Comparison of ENCODE assay signal across 8 mouse cellular contexts in genomic region chr12:112673576-112674091, GRCm38 (mm10). TPM values are rescaled to one million over a fixed set of nuclear protein-coding genes. Genes with fewer than 3 reads are reported as not detected.
DNase-seq lines count a peak whose midpoint lies in the region; ATAC-seq and TF ChIP-seq lines count a peak whose summit lies in the region.

No protein-coding gene starts in this region.

- no peak for TF ChIP-seq EP300 in heart, postnatal 0 days (IDR thresholded peaks at IDR 0.05; ENCODE audit: low read depth)

- H3K27me3 ChIP-seq in heart, postnatal 0 days (ENCODE audit: control insufficient read depth, insufficient read depth, low read length): no peaks in the 10 kb centered on the region
- peaks cover 7% of the 10 kb centered on the region; the same call in 1 of the 2 replicates for H3K27me3 ChIP-seq in midbrain, embryonic 11.5 days (ENCODE audit: control insufficient read depth, insufficient read depth, low read length)

- no peak for TF ChIP-seq CTCF in heart, postnatal 0 days (IDR thresholded peaks at IDR 0.05; ENCODE audit: low read depth)

- H3K36me3 ChIP-seq in heart, postnatal 0 days (replicated peaks; ENCODE audit: control insufficient read depth, insufficient read depth, low read length): peaks cover 24% of the 10 kb centered on the region
- H3K36me3 ChIP-seq in midbrain, embryonic 11.5 days (ENCODE audit: control insufficient read depth, insufficient read depth, low read length): peaks cover 11% of the 10 kb centered on the region

- peak overlapping the region; percentile 95 for H3K9ac ChIP-seq in heart, postnatal 0 days (replicated peaks; ENCODE audit: low read depth, low read length)
- peak overlapping the region; percentile 100 for H3K9ac ChIP-seq in midbrain, embryonic 11.5 days (ENCODE audit: low read length)

- DNase-seq in adrenal gland, postnatal 10 days: peak; percentile 67
- no peak for DNase-seq in adrenal gland, postnatal 4 days (ENCODE audit: low spot score in 2 of 2)
- peak; percentile 31 to 43 for DNase-seq in B cell, adult 2 months
- DNase-seq in cerebellum, postnatal 14 days: peak; percentile 57 to 74
- DNase-seq in heart, postnatal 0 days (ENCODE audit: low spot score): peak; percentile 27
- peak; percentile 62 for DNase-seq in left cerebral cortex, postnatal 4 days
- no peak for DNase-seq in midbrain, embryonic 11.5 days (ENCODE audit: low spot score, missing footprints)
- DNase-seq in thymus, postnatal 10 days (ENCODE audit: low spot score in 2 of 2): peak; percentile 28 to 47

- no peaks in the 10 kb centered on the region for H3K9me3 ChIP-seq in heart, postnatal 0 days (replicated peaks; ENCODE audit: control insufficient read depth, low read length)
- H3K9me3 ChIP-seq in midbrain, embryonic 11.5 days (ENCODE audit: control insufficient read depth, low read length): no peaks in the 10 kb centered on the region

- WGBS in heart, postnatal 0 days: under 1% methylated on average over 54 of the region's 68 CpGs
- under 1% methylated on average over 48 of the region's 68 CpGs for WGBS in midbrain, embryonic 11.5 days

- peak overlapping the region; percentile 74 for H3K4me3 ChIP-seq in heart, postnatal 0 days (ENCODE audit: low read depth, low read length)
- H3K4me3 ChIP-seq in midbrain, embryonic 11.5 days (ENCODE audit: low read depth, low read length): peak overlapping the region; percentile 98

- intact Hi-C loops in left cerebral cortex, postnatal 4 days (cut with DNase I): no loop called here

- peak overlapping the region; percentile 94 for H3K27ac ChIP-seq in heart, postnatal 0 days (ENCODE audit: low read depth)
- H3K27ac ChIP-seq in midbrain, embryonic 11.5 days (ENCODE audit: low read depth, low read length): peak overlapping the region; percentile 92

- H3K4me2 ChIP-seq in heart, postnatal 0 days (ENCODE audit: low read depth, low read length): peak overlapping the region; percentile 80
- peak overlapping the region; percentile 86 for H3K4me2 ChIP-seq in midbrain, embryonic 11.5 days

- H3K4me1 ChIP-seq in heart, postnatal 0 days (ENCODE audit: control insufficient read depth, insufficient read depth): peaks cover 46% of the 10 kb centered on the region
- peaks cover 39% of the 10 kb centered on the region for H3K4me1 ChIP-seq in midbrain, embryonic 11.5 days (ENCODE audit: control insufficient read depth, insufficient read depth, low read length)

- peak; percentile 6; the same call in 1 of the 2 replicates for ATAC-seq in heart, postnatal 0 days (ENCODE audit: insufficient read depth, low read depth)
- peak; percentile 8 for ATAC-seq in midbrain, embryonic 11.5 days (ENCODE audit: low FRiP score)

RNA-seq across cellular contexts. Expression of gene Akt1, which starts 1.1 kb away (rescaled TPM):
- 100 to 1,000 TPM; 210 to 252 TPM for total RNA-seq in adrenal gland, postnatal 10 days (2021)
- total RNA-seq in adrenal gland, postnatal 4 days (2021): 100 to 1,000 TPM; 334 to 351 TPM
- total RNA-seq in heart, postnatal 0 days (2014; rRNA removed; ENCODE audit: low replicate concordance): 206 and 234 TPM in 2 replicates
- polyA plus RNA-seq in heart, postnatal 0 days (2015; fragmentation: Nextera tagmentation; extraction: Ambion mirVana): 60.6 and 70.9 TPM in 2 replicates
- total RNA-seq in left cerebral cortex, postnatal 4 days (2021): 100 to 1,000 TPM; 279 to 286 TPM
- 62.5 and 82.6 TPM in 2 replicates for polyA plus RNA-seq in midbrain, embryonic 11.5 days (2014; fragmentation: Nextera tagmentation; extraction: Ambion mirVana)

RNA-seq across cellular contexts. Expression of gene Zbtb42, which starts 5.0 kb away (rescaled TPM):
- 1 to 10 TPM; 3.9 to 5.5 TPM for total RNA-seq in adrenal gland, postnatal 10 days (2021)
- 1 to 10 TPM; 6.4 to 6.8 TPM for total RNA-seq in adrenal gland, postnatal 4 days (2021)
- total RNA-seq in heart, postnatal 0 days (2014; rRNA removed; ENCODE audit: low replicate concordance): 3.2 and 18.3 TPM in 2 replicates
- polyA plus RNA-seq in heart, postnatal 0 days (2015; fragmentation: Nextera tagmentation; extraction: Ambion mirVana): 4.6 TPM in 2 replicates
- total RNA-seq in left cerebral cortex, postnatal 4 days (2021): 1 to 10 TPM in 1 of 2 experiments, under 1 TPM in 1; 0.62 to 1.9 TPM
- 4.8 and 5.1 TPM in 2 replicates for polyA plus RNA-seq in midbrain, embryonic 11.5 days (2014; fragmentation: Nextera tagmentation; extraction: Ambion mirVana)

RNA-seq across cellular contexts. Expression of gene Siva1, which starts 29.2 kb away (rescaled TPM):
- 10 to 100 TPM; 35.9 to 46.7 TPM for total RNA-seq in adrenal gland, postnatal 10 days (2021)
- 10 to 100 TPM; 69.9 to 72.6 TPM for total RNA-seq in adrenal gland, postnatal 4 days (2021)
- total RNA-seq in heart, postnatal 0 days (2014; rRNA removed; ENCODE audit: low replicate concordance): 92.0 and 107 TPM in 2 replicates
- 62.2 and 71.1 TPM in 2 replicates for polyA plus RNA-seq in heart, postnatal 0 days (2015; fragmentation: Nextera tagmentation; extraction: Ambion mirVana)
- 10 to 100 TPM; 25.3 to 25.9 TPM for total RNA-seq in left cerebral cortex, postnatal 4 days (2021)
- polyA plus RNA-seq in midbrain, embryonic 11.5 days (2014; fragmentation: Nextera tagmentation; extraction: Ambion mirVana): 182 and 230 TPM in 2 replicates

RNA-seq across cellular contexts. Expression of gene Cep170b, which starts 46.6 kb away (rescaled TPM):
- total RNA-seq in adrenal gland, postnatal 10 days (2021): 10 to 100 TPM; 28.8 to 29.6 TPM
- total RNA-seq in adrenal gland, postnatal 4 days (2021): 10 to 100 TPM; 49.2 to 56.6 TPM
- total RNA-seq in heart, postnatal 0 days (2014; rRNA removed; ENCODE audit: low replicate concordance): 10.1 and 17.6 TPM in 2 replicates
- 1.8 and 2.4 TPM in 2 replicates for polyA plus RNA-seq in heart, postnatal 0 days (2015; fragmentation: Nextera tagmentation; extraction: Ambion mirVana)
- 100 to 1,000 TPM; 183 to 185 TPM for total RNA-seq in left cerebral cortex, postnatal 4 days (2021)
- 5.2 and 5.5 TPM in 2 replicates for polyA plus RNA-seq in midbrain, embryonic 11.5 days (2014; fragmentation: Nextera tagmentation; extraction: Ambion mirVana)

RNA-seq across cellular contexts. Expression of gene Adssl1, which starts 53.8 kb away (rescaled TPM):
- 10 to 100 TPM; 42.9 to 72.4 TPM for total RNA-seq in adrenal gland, postnatal 10 days (2021)
- 10 to 100 TPM; 17.1 to 19.5 TPM for total RNA-seq in adrenal gland, postnatal 4 days (2021)
- 86.8 and 106 TPM in 2 replicates for total RNA-seq in heart, postnatal 0 days (2014; rRNA removed; ENCODE audit: low replicate concordance)
- polyA plus RNA-seq in heart, postnatal 0 days (2015; fragmentation: Nextera tagmentation; extraction: Ambion mirVana): 159 and 176 TPM in 2 replicates
- 1 to 10 TPM; 1.5 to 1.7 TPM for total RNA-seq in left cerebral cortex, postnatal 4 days (2021)
- polyA plus RNA-seq in midbrain, embryonic 11.5 days (2014; fragmentation: Nextera tagmentation; extraction: Ambion mirVana): 1.9 and 2.7 TPM in 2 replicates

Comparison
In these comparisons a context has a peak if more than half of its experiments do, and no peak if none do; other contexts are left out.
1. DNase-seq: peak in adrenal gland, postnatal 10 days (single experiment), B cell, adult 2 months (2 of 2), cerebellum, postnatal 14 days (2 of 2), heart, postnatal 0 days (single experiment), left cerebral cortex, postnatal 4 days (single experiment) and thymus, postnatal 10 days (2 of 2); none in adrenal gland, postnatal 4 days (0 of 2) and midbrain, embryonic 11.5 days (single experiment).